Mouse (Mus musculus) midbrain, embryonic 15.5 days (tissue): ENCODE results near the gene Cars. TPM values are rescaled to one million over a fixed set of nuclear protein-coding genes. Genes with fewer than 3 reads are reported as not detected.
"Not testable (repeated sequence)": the region's sequence is repeated elsewhere in the genome, so short reads cannot be mapped to it uniquely, and the experiment has no call there.

Experiments used
- ATAC-seq: fragments of 200-750 bp; cut with Nextera tagmentation; replicated peaks from 2 replicates; pipeline ENCODE4 v1.8.0; 2017; ENCODE audit warnings: moderate TSS enrichment
- H3K27ac ChIP-seq: fragments of 300-500 bp; sonication (generic); 2 replicates; pipeline ENCODE4 v1.5.1; 2015; ENCODE audit warnings: mild to moderate bottlenecking, inconsistent platforms
- H3K27me3 ChIP-seq: fragments of 300-500 bp; sonication (generic); replicated peaks from 2 replicates; pipeline ENCODE4 v1.6.1; 2015; ENCODE audit warnings: inconsistent platforms
- H3K36me3 ChIP-seq: fragments of 300-500 bp; sonication (generic); replicated peaks from 2 replicates; pipeline ENCODE4 v1.6.1; 2015; ENCODE audit warnings: inconsistent platforms
- H3K4me1 ChIP-seq: fragments of 300-500 bp; sonication (generic); 2 replicates; pipeline ENCODE4 v1.6.1; 2015; ENCODE audit warnings: inconsistent platforms
- H3K4me2 ChIP-seq: fragments of 300-500 bp; sonication (generic); 2 replicates; pipeline ENCODE4 v1.6.1; 2015; ENCODE audit warnings: inconsistent platforms, mild to moderate bottlenecking, moderate library complexity
- H3K4me3 ChIP-seq: fragments of 300-500 bp; sonication (generic); 2 replicates; pipeline ENCODE4 v1.5.1; 2015; ENCODE audit warnings: mild to moderate bottlenecking, inconsistent platforms
- H3K9ac ChIP-seq: fragments of 300-500 bp; sonication (generic); 2 replicates; pipeline ENCODE4 v1.6.1; 2015; ENCODE audit warnings: mild to moderate bottlenecking, inconsistent platforms
- H3K9me3 ChIP-seq: fragments of 300-500 bp; sonication (generic); 2 replicates; pipeline ENCODE4 v1.6.1; 2016; ENCODE audit warnings: inconsistent platforms
- WGBS: fragments of 180-500 bp; shearing (Covaris S2); methylation state at CpG from one replicate; pipeline ENCODE4 v1.1.7; 2015; ENCODE audit warnings: mixed read lengths; 5-methylcytosine and 5-hydroxymethylcytosine counted together
- polyA plus RNA-seq: library from polyadenylated mRNA; unstranded; fragments of >200 nt; fragmentation: Nextera tagmentation; extraction: Ambion mirVana; gene quantifications from 2 replicates; pipeline ENCODE4 v1.2.1, GENCODE M21; 2015

The Cars gene
- polyA plus RNA-seq, 1 experiment from 2014 or later = 74.1 TPM

DNA sequence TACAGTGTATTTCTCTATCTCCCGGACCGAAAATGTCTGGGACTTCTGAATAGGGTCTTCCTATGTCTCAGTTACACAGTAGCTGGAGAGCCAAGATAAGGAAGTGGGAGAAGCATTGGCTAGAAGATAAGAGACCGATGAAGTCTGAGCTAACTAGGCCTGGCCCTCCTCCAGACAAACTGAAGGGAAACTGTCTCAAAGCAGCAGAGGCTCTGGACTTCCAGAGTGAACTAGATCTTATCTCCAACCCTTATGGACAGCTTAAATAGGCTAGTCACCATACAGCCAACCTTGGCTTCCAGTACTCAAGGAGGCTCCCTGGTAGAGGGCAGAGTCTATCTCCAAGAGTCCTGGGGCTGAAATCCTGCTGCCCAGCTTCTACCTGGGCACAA is 34.2 kb downstream of the Cars start:
- no peaks in the 10 kb centered on the region for H3K9me3 ChIP-seq
- H3K9ac ChIP-seq = no peak overlapping the region
- no peaks in the 10 kb centered on the region for H3K27me3 ChIP-seq
- no peaks in the 10 kb centered on the region for H3K4me1 ChIP-seq
- no peak overlapping the region for H3K27ac ChIP-seq
- ATAC-seq = no peak
- 97% methylated on average over 3 of the region's 3 CpGs for WGBS
- no peak overlapping the region for H3K4me2 ChIP-seq
- H3K4me3 ChIP-seq = no peak overlapping the region
- peaks cover 73% of the 10 kb centered on the region for H3K36me3 ChIP-seq

DNA sequence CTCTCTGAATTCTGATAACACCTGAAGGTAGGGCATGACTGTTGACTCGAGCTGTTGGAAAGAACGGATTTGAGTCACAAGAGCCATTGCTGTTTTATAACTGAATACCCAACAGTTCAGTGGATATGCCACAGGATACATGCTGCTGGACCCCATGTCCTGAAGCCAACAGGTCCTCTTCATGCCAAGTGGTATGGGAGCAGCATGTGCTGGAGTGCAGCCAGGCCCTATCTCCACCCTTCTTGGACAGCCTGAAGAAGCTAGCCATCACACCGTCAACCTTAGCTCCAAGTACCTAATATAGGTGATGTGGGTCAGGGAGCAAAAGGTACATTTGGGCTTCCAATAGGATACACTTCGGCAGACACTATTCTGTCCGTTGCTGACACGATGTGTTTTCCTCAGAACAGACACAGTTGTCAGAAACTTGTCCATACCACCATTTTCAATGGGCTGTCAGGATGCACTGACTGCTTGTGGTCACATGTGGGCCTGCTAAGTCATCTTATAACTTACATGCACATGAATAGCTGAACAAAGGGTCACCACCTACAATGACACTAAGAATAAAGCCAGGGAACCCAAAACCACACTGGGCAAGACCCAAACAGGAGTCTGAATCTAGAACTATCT is 34.8 kb downstream of the Cars start:
- no peak overlapping the region for H3K4me2 ChIP-seq
- no peak for ATAC-seq
- H3K27ac ChIP-seq = no peak overlapping the region
- no peak overlapping the region for H3K4me3 ChIP-seq
- 95% methylated on average over 6 of the region's 6 CpGs for WGBS
- no peaks in the 10 kb centered on the region for H3K9me3 ChIP-seq
- H3K4me1 ChIP-seq = no peaks in the 10 kb centered on the region
- H3K27me3 ChIP-seq = no peaks in the 10 kb centered on the region
- peaks cover 73% of the 10 kb centered on the region for H3K36me3 ChIP-seq
- H3K9ac ChIP-seq = no peak overlapping the region

DNA sequence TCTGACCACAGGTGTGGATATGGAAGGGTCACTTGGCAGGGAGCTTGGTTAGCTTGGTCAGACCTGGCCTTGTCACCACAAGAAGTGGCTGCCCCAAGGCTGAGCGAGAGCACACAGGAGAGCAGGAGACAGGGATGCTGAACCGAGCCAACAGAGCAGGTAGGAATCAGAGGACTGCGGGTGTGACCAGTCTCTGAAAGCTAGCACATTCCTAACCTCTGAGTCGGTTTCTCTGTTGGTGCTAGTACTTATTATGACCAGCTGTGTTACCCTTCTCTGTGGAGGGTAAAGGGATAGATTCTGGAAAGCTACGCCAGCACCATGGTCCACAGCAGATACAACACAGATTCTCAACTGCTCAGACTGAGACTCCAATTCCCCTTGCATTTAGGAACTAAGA is 36.1 kb downstream of the Cars start:
- no peak overlapping the region for H3K9ac ChIP-seq
- peaks cover 70% of the 10 kb centered on the region for H3K36me3 ChIP-seq
- H3K4me2 ChIP-seq = no peak overlapping the region
- H3K27me3 ChIP-seq = no peaks in the 10 kb centered on the region
- H3K4me3 ChIP-seq = no peak overlapping the region
- ATAC-seq = no peak
- no peaks in the 10 kb centered on the region for H3K4me1 ChIP-seq
- WGBS = 98% methylated on average over 5 of the region's 5 CpGs
- H3K9me3 ChIP-seq = no peaks in the 10 kb centered on the region
- H3K27ac ChIP-seq = no peak overlapping the region

DNA sequence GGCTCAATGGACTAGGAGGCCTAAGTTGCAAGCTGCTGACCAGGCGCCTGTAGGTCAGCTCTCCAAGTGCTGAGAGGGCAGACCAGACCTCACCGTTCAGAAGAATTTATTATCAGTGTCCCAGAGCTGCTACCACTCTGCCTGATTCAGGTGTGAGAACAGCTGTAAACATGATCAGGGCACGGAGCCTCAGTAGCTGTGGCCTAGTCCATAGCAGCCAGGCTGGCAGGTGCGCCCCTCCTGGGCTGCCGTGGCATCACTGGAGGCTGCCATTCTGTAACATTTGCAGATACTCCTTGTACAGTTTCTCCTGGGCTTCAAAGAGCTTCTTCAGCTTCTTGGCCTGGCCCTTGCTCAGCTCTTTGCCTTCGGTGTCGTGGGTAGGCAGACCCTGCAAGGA is 42.3 kb downstream of the Cars start:
- Histone ChIP-seq H3K9me3 (no peaks in the 10 kb centered on the region), H3K27me3 (no peaks in the 10 kb centered on the region), H3K36me3 (peaks cover 46% of the 10 kb centered on the region; the same call in 1 of the 2 replicates), H3K4me1 (no peaks in the 10 kb centered on the region), H3K27ac (peak overlapping the region; percentile 44; the same call in 1 of the 2 replicates), H3K4me3 (no peak overlapping the region), H3K4me2 (no peak overlapping the region), H3K9ac (no peak overlapping the region)
- WGBS = 92% methylated on average over 7 of the region's 7 CpGs
- no peak for ATAC-seq

DNA sequence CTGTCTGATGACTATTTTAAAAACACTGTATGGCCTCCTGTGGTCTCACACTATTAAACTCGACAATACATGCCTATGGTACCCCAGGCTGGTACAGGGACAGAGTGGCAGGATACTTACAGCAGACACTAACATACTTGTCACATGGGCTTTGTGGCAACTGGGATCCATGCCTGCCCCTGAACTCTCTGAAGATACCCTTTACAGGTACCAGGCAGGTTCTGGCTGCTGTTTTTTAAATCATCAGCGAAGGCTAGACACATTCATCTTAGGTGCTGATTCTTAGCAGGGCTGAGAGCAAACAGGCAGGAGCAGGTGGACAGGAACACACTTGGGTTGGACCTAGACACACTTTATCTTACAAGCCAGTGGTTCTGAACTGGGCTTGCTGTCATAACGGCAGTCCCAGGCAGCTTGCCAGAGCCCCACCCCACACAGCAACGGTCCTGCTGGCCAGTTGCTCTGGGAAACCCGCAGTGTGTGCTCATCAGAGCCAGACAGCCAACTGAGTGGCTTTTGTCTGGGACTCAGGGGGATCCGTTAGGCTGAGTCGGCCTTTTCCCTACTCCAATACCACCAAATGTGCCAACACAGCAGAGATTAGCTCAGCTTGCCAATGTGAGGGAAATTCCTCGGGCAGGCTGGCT is 42.8 kb downstream of the Cars start:
- WGBS = 75% methylated on average over 8 of the region's 8 CpGs
- no peak overlapping the region for H3K9ac ChIP-seq

DNA sequence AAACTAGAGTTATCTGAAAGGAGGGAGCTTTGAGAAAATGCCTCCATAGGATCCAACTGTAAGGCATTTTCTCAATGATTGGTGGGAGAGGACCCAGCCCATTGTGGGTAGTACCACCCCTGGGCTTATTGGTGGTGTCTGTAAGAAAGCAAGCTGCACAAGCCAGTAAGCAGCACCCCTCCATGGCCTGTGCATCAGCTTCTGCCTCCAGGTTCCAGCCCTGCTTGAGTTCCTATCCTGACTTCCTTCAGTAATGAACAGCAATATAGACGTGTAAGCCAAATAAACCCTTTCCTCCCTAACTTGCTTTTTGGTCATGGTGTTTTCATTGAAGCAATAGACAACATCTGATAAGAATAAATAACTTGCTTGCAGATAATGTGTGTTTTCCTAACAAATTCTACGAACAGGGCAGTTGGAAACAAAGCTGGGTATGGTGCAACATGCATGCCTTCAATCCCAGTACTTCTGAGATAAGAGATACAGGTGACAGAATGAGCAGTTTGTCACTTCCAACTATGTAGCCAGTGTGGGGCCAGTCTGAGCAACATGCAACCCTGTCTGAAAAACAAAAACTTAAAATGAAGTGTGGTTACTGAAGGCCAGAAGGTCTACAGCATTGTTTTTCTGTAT is 50.2 kb downstream of the Cars start:
- Histone ChIP-seq H3K4me3 (peak overlapping the region; percentile 88), H3K4me2 (peak overlapping the region; percentile 86), H3K4me1 (peaks cover 40% of the 10 kb centered on the region), H3K9ac (peak overlapping the region; percentile 70), H3K9me3 (no peaks in the 10 kb centered on the region), H3K27me3 (no peaks in the 10 kb centered on the region), H3K36me3 (peaks cover 2% of the 10 kb centered on the region; the same call in 1 of the 2 replicates), H3K27ac (peak overlapping the region; percentile 87)
- peak; percentile 22 for ATAC-seq
- WGBS = 33% methylated on average over 2 of the region's 2 CpGs

More for the DNA sequence above, 42.8 kb downstream of the Cars start:
- Histone ChIP-seq H3K9me3 (no peaks in the 10 kb centered on the region), H3K4me2 (no peak overlapping the region), H3K27ac (peak overlapping the region; percentile 44; the same call in 1 of the 2 replicates), H3K4me3 (no peak overlapping the region), H3K36me3 (peaks cover 44% of the 10 kb centered on the region; the same call in 1 of the 2 replicates), H3K4me1 (no peaks in the 10 kb centered on the region), H3K27me3 (no peaks in the 10 kb centered on the region)
- peak; percentile 71 for ATAC-seq

DNA sequence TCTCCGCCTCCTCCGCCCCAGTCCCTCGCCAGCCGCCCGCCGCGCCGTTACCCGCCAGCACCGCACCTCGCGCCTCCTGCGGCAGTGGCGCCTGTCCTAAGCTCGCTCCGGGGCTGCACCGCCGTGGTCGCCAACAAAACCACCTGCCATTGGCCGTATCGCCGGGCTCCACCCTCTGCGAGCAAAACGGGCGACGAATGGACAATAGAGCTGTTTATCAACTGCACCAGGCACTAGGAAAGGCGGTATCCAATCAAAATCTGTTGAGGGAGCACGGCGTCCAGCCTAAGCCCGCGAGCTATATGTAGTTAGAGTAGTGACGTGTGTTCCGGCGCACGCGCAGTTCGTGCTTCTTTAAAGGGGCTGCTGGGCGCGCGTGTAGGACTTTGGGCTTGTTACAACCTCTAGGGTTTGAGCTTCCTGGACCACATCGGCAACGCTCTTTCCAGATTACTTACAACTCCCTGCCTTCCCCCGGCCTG is 50.9 kb downstream of the Cars start, which contains the start of gene Nap1l4:
Nap1l4 (minus strand) TSS at position 131 of the 482 bp plus-strand sequence.
- no peaks in the 10 kb centered on the region for H3K9me3 ChIP-seq
- H3K4me3 ChIP-seq = peak within 1 kb of the TSS; percentile 88
- WGBS = under 1% methylated on average over 43 of the region's 43 CpGs
- H3K4me2 ChIP-seq = peak within 1 kb of the TSS; percentile 86
- ATAC-seq = peak; percentile 99
- H3K4me1 ChIP-seq = peaks cover 40% of the 10 kb centered on the region
- H3K9ac ChIP-seq = peak within 1 kb of the TSS; percentile 91
- H3K36me3 ChIP-seq = no peaks in the 10 kb centered on the region
- no peaks in the 10 kb centered on the region for H3K27me3 ChIP-seq
- H3K27ac ChIP-seq = peak within 1 kb of the TSS; percentile 87

DNA sequence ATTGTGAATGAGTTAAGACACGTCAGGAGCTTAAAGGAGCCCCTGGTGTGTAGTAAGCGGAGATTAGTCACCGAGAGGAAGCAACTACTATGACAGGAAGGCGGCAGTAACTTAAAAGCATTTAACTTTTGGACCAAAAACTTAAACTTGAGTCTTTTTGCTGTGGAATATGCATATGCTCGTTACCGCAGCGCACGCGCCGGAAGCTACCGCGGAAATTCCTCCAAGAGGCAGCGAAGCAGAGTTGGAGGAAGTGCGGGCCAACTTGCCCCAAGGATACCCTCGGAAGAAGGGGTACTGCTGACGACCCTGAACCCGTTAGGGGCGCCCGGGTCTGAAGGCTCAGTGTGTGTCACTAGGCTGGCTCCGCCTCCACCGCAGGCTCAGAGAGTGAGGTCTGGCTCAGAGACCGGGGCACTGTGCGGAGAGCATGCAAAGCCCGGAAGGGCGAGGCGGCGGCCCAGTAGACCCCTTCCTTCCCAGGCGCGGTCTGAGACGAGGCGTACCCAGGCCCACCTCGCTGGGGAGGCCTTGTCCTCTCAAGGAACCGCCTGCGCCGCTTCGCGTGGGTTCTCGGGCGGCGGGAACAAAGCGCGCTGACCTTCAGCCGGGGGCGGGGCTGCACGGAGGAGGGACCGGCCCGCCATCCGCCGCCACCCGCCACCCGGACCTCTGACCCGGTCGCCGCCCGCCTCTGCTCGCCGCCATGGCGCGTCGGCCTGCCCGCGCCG is 51.5 kb downstream of the Cars start:
- no peaks in the 10 kb centered on the region for H3K9me3 ChIP-seq
- peak overlapping the region; percentile 91 for H3K9ac ChIP-seq
- WGBS = under 1% methylated on average over 53 of the region's 63 CpGs
- peak overlapping the region; percentile 71 for H3K4me2 ChIP-seq
- H3K27me3 ChIP-seq = no peaks in the 10 kb centered on the region
- peak overlapping the region; percentile 88 for H3K4me3 ChIP-seq
- peak; percentile 80 for ATAC-seq
- peaks cover 42% of the 10 kb centered on the region for H3K4me1 ChIP-seq
- H3K27ac ChIP-seq = peak overlapping the region; percentile 87
- H3K36me3 ChIP-seq = no peaks in the 10 kb centered on the region

DNA sequence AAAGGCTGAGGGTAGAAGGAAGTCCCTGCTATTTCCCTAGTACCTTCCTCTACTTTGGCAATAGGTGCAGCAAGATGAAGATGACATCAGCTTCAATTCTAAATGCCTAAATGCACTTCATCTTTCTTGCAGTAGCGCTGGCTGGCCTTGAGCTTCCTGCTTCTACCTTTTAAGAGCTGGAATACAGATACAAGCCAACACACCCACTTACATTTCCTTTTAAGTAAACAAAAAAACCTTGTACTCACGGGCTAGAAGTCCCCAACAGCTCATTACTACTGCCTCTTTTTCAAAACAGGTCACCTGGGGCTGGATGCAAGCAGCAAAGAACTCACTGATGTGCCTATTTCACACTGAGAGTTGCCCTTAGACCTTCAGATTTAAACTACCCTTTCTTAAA is 53.3 kb downstream of the Cars start:
- WGBS = 76% methylated on average over 2 of the region's 2 CpGs
- ATAC-seq = no peak
- Histone ChIP-seq H3K9me3 (no peaks in the 10 kb centered on the region), H3K9ac (peak overlapping the region; percentile 1; the same call in 1 of the 2 replicates), H3K4me3 (no peak overlapping the region), H3K4me2 (no peak overlapping the region), H3K27ac (no peak overlapping the region), H3K36me3 (no peaks in the 10 kb centered on the region), H3K4me1 (peaks cover 57% of the 10 kb centered on the region), H3K27me3 (no peaks in the 10 kb centered on the region)

DNA sequence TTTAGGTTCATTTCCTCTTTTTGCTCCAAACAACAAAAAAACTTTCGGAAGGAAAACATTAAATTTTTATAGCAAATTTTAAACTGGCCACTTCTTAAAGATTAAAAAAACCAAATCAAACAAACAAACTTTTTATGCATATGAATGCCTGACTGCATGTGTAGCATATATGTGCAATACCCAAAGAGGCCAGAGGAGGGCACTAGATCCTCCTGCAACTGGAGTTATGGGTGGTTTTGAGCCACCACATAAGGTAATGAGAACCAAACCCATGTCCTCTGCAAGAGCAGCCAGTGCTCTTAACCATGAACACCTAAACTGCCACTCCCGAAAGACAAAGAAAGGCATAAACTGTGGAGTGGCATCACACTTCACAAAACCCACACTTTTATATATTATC is 55.5 kb downstream of the Cars start:
- ATAC-seq = no peak
- Histone ChIP-seq H3K27me3 (no peaks in the 10 kb centered on the region), H3K9ac (no peak overlapping the region), H3K9me3 (no peaks in the 10 kb centered on the region), H3K4me2 (no peak overlapping the region), H3K4me1 (peaks cover 57% of the 10 kb centered on the region), H3K4me3 (no peak overlapping the region), H3K27ac (no peak overlapping the region), H3K36me3 (no peaks in the 10 kb centered on the region)
- WGBS = 92% methylated on average over 2 of the region's 2 CpGs

DNA sequence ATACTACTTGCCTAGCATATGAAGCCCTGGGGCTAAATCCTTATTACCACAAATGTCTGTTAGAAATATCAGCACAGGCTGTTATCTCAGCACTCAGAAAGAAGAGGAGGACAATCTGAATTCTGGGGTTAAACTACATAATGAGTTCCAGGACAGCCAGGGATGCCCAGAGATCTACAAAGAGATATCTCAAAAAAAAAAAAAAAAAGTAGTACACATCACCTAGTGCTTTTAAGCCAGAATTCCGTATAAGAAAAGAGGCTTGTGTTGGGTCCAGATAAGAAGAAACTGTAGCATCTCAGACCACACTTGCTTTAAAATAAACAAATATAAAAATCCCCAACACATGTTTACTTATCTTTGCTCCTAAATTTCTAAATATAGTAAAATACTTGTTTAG is 61.2 kb downstream of the Cars start:
- Histone ChIP-seq H3K4me1 (peaks cover 23% of the 10 kb centered on the region), H3K36me3 (peaks cover 39% of the 10 kb centered on the region), H3K27me3 (no peaks in the 10 kb centered on the region), H3K27ac (no peak overlapping the region), H3K4me2 (no peak overlapping the region), H3K9me3 (no peaks in the 10 kb centered on the region), H3K9ac (no peak overlapping the region), H3K4me3 (no peak overlapping the region)
- 79% methylated on average over 1 of the region's 1 CpGs for WGBS
- ATAC-seq = no peak

DNA sequence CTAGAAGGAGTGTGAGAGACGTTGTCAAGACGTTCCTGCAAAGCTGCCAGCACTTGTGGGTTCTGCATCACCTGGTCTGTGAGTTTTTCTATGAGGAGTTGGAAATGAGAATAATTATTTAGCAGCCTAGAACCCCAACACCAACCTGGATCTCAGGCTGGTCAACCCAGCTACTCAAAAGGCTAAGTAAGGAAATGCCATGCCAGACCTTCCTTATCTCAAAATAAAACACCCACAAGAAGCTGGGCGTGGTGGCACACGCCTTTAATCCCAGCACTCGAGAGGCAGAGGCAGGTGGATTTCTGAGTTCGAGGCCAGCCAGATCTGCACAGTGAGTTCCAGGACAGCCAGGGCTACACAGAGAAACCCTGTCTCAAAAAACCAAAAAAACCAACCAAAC is 61.7 kb downstream of the Cars start:
- H3K4me2 ChIP-seq, H3K4me3 ChIP-seq, H3K27me3 ChIP-seq, ATAC-seq, H3K27ac ChIP-seq, H3K9me3 ChIP-seq, H3K9ac ChIP-seq: not testable (repeated sequence)
- 91% methylated on average over 6 of the region's 6 CpGs for WGBS
- Histone ChIP-seq H3K36me3 (peaks cover 44% of the 10 kb centered on the region), H3K4me1 (peaks cover 19% of the 10 kb centered on the region)
